Mouse (Mus musculus): ENCODE measurements around the gene Esp23.
"Not testable (repeated sequence)": the region's sequence is repeated elsewhere in the genome, so short reads cannot be mapped to it uniquely, and the experiment has no call there.

Gene Esp23

DNA sequence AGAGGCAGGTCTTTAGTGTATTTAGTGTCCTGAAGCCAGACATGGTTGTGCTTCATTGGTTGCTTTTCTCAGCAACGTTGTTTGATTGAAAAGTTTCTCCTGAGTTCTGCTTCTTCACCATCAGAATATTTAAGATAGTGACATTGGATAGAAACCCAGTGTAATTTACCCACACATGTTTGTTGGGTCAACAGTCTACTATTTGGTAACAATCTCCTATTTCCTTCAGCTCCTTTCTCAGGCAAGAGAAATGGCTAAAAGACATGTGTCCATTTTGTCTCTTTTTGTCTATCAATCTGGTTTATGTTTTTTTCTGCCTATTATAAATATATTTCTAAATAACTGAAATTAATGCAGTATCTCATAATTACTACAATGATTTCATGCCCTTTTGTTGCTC lies at the start of gene Esp23:
Gene Esp23, minus strand, starts transcription at position 101 of the 400 bp plus-strand sequence.
- DNase-seq = no peak

- DNase-seq = not testable (repeated sequence)
These were observed 30.3 kb upstream of the Esp23 start for GRCm38 (mm10) chr17:39107126-39107525.

DNA sequence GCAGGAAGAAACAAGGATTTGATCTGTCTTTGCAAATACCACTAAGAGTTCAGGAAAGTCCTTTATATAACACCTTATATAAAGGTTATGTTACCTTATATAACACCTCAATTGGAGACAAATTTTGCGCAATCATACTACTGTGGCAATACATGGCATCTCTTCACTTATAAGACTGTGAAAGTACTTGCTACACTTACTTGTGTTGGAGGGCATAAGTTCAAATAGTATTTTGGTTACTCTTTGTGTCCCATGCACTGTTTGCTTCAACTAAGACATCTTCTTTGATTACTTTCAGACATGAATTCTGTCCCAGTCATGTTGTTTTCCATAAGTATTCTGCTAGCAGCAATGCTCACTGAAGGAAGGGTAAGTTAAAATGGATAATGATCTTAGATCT lies 18.2 kb upstream of the Esp23 start, which contains the start of gene Esp22:
Gene Esp22, plus strand, starts transcription at position 301 of the 400 bp plus-strand sequence.
- no peak for DNase-seq

DNA sequence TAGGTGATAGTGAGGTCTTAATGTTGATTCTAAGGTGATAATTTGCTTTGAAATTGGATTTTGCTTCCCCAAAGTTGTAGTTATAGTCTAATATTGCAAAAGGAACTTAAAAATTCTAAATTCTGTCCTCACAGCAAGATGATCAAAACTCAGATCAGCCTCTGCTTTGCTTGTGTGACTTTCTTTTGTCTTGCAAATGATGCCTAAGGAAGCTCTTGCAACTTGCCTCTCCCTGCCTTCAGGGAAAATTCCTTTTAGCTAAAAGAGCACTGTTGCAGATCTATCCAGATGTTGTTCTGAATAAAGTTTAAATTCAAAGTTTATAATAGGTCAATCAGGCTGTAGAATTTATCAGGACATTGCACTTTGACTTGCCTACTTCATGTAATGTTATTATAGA lies 13.2 kb downstream of the Esp23 start:
- DNase-seq = no peak

- no peak for DNase-seq
These were observed 33.6 kb downstream of the Esp23 start, which contains the start of gene Gm21903 for GRCm38 (mm10) chr17:39043241-39043640. Gene Gm21903 (minus strand): TSS chr17:39043341.

DNA sequence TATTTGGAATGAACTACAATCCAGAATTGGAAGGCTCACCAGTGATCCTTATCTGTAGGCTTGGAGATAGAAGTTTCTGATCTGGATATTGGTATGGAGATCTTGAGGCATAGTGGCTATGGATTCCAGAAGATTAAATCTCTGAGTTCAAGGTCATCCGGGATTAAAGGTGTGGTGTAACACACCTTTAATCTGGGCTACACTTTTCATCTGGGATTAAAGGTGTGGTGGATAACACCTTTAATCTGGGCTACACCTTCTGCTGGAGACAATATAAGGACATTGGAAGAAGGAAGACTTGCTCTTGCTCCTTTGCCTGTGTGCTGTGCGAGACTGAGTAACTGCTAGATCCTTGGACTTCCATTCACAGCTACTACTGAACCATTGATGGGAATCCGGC lies 40.4 kb downstream of the Esp23 start, which contains the start of gene Esp24:
Gene Esp24, plus strand, starts transcription at position 301 of the 400 bp plus-strand sequence.
- not testable (repeated sequence) for DNase-seq

Data from cerebellum, adult 8-10 months (tissue).